Mouse (Mus musculus) limb, embryonic 13.5 days (tissue): Measurements from ENCODE around the gene Tcf7. TPM values are rescaled to one million over a fixed set of nuclear protein-coding genes. Genes with fewer than 3 reads are reported as not detected.
A peak's percentile ranks its signal among the peaks of the same experiment; 100 is the strongest.

ENCODE experiments used
- ATAC-seq: fragments of 200-750 bp; cut with Nextera tagmentation; 2 replicates; pipeline ENCODE4 v1.8.0; 2017; ENCODE audit warnings: low read depth, moderate number of reproducible peaks, moderate TSS enrichment; ENCODE audit not compliant: low FRiP score
- H3K27ac ChIP-seq: fragments of 300-500 bp; sonication (generic); 2 replicates; pipeline ENCODE4 v1.5.1; 2015; ENCODE audit warnings: inconsistent platforms, mild to moderate bottlenecking, moderate library complexity
- H3K27me3 ChIP-seq: fragments of 300-500 bp; sonication (generic); 2 replicates; pipeline ENCODE4 v1.6.1; 2015; ENCODE audit warnings: mild to moderate bottlenecking, inconsistent platforms
- H3K36me3 ChIP-seq: fragments of 300-500 bp; sonication (generic); 2 replicates; pipeline ENCODE4 v1.6.1; 2015; ENCODE audit warnings: inconsistent platforms, mild to moderate bottlenecking, moderate library complexity
- H3K4me1 ChIP-seq: fragments of 300-500 bp; sonication (generic); 2 replicates; pipeline ENCODE4 v1.6.1; 2015; ENCODE audit warnings: inconsistent platforms
- H3K4me2 ChIP-seq: fragments of 300-500 bp; sonication (generic); replicated peaks from 2 replicates; pipeline ENCODE4 v1.6.1; 2015; ENCODE audit warnings: inconsistent platforms, mild to moderate bottlenecking, moderate library complexity
- H3K4me3 ChIP-seq: fragments of 300-500 bp; sonication (generic); 2 replicates; pipeline ENCODE4 v1.5.1; 2015; ENCODE audit warnings: moderate library complexity, mild to moderate bottlenecking, inconsistent platforms
- H3K9ac ChIP-seq: fragments of 300-500 bp; sonication (generic); 2 replicates; pipeline ENCODE4 v1.6.1; 2015; ENCODE audit warnings: mild to moderate bottlenecking, inconsistent platforms
- H3K9me3 ChIP-seq: fragments of 300-500 bp; sonication (generic); 2 replicates; pipeline ENCODE4 v1.6.1; 2016; ENCODE audit warnings: inconsistent platforms
- WGBS: fragments of 180-500 bp; shearing (Covaris S2); methylation state at CpG from one replicate; pipeline ENCODE4 v1.1.7; 2015; 5-methylcytosine and 5-hydroxymethylcytosine counted together
- polyA plus RNA-seq: library from polyadenylated mRNA; unstranded; fragments of >200 nt; fragmentation: Nextera tagmentation; extraction: Ambion mirVana; gene quantifications from 2 replicates; pipeline ENCODE4 v1.2.1, GENCODE M21; 2015

Gene Tcf7
- polyA plus RNA-seq, 1 experiment from 2014 or later, result 8.5 TPM

DNA sequence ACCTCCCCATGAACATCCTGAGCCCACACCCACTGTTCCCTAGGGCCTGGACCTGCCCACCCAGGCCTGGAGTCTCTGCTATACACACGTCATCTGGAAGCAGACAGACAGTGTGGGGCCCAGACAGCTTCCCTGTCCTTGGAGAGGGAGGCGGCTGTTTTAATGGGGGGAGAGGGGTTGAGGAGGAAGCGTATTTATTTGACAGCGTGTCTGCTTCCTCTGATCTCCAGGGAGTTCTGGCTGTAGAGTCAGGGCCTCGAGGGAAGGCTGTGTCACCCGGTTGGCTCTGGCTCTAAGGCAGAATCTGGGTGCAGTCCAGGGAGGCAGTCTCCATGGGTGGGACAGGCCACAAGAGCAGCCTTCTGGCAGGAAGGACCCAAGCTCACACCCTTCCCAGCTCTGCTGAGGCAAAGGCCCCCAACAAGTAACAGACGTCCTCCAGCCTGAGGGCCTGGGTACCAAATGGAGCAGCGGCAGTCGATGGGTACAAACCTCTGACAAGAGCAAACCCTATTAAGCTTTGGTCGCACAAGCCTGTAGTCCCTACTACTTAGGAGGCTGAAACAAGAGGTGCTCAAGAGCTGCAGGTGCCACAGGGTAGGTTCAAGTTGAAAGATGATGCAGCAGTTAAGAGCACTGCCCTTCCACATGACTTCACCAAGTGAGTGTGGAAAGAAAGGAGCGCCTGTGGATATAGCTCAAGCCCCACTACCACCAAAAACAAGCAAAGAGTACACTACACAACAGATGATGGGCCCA, 9.5 kb downstream of the Tcf7 start:
- H3K4me3 ChIP-seq, result no peak overlapping the region
- no peak overlapping the region for H3K9ac ChIP-seq
- no peaks in the 10 kb centered on the region for H3K36me3 ChIP-seq
- no peak overlapping the region for H3K27ac ChIP-seq
- H3K4me2 ChIP-seq, result no peak overlapping the region
- peaks cover 22% of the 10 kb centered on the region for H3K4me1 ChIP-seq
- 47% methylated on average over 11 of the region's 11 CpGs for WGBS
- ATAC-seq, result no peak
- H3K9me3 ChIP-seq, result no peaks in the 10 kb centered on the region
- H3K27me3 ChIP-seq, result no peaks in the 10 kb centered on the region

DNA sequence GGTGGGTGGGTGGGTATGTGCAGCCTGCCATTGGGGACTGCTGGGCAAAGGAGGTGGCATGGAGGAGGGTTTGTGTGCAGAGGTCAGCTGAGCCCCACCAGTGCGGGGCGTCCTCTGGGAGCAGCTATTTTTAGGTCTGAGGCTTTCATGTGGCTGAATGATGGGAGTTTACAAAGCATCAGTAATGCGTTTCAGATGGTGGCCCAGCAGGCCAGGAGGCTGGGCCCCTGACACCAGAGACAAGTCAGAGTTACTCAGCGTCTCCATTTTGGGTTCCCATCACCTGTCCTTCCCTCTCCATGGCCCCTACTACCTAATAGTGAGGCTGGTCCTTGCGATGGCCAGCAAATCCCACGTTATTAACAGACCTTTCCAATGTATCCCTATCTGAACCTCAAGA, 10.2 kb downstream of the Tcf7 start:
- H3K9me3 ChIP-seq, result no peaks in the 10 kb centered on the region
- no peak overlapping the region for H3K27ac ChIP-seq
- WGBS, result 42% methylated on average over 6 of the region's 6 CpGs
- ATAC-seq, result no peak
- no peaks in the 10 kb centered on the region for H3K27me3 ChIP-seq
- no peaks in the 10 kb centered on the region for H3K36me3 ChIP-seq
- no peak overlapping the region for H3K4me3 ChIP-seq
- peaks cover 26% of the 10 kb centered on the region for H3K4me1 ChIP-seq
- no peak overlapping the region for H3K4me2 ChIP-seq
- no peak overlapping the region; the same call in 1 of the 2 replicates for H3K9ac ChIP-seq

DNA sequence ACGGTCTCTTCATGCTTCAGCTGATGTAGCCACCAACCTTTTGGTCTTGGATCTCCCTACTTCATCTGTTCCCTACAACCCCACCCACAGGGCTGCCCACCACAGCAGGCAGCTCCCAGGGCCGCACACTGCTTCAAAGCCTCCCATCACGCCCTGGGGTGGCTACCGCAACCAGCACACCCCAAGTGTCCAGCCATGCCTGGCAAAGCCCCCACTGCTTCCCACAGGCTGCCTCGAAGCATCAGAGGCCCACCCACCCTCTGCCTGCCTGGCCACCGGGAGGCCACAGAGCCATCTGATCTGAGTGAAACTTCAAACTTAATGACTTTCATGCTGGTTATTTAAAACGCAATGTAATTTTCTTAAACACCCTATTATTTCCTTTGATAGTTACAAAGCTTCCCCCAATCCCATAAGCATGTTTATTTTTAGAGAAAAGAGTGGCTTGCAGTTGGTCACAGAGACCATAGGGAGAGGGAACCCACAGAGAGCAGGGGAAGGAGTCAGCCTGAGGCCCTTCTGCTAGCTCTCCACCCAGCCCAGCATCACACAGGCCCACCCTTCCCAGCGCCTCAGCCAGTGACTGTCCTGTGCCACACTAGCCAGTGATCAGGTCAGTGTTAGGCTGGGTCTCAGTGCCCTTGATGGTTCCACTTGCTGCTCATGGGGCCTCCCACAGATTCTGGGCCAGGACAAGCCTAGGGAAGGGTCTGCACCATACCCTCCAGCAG, 10.9 kb downstream of the Tcf7 start:
- no peak for ATAC-seq
- Histone ChIP-seq H3K4me1 (peaks cover 26% of the 10 kb centered on the region), H3K36me3 (no peaks in the 10 kb centered on the region), H3K27ac (no peak overlapping the region), H3K9ac (no peak overlapping the region; the same call in 1 of the 2 replicates), H3K4me2 (no peak overlapping the region), H3K4me3 (no peak overlapping the region), H3K9me3 (no peaks in the 10 kb centered on the region), H3K27me3 (no peaks in the 10 kb centered on the region)
- 61% methylated on average over 8 of the region's 8 CpGs for WGBS

DNA sequence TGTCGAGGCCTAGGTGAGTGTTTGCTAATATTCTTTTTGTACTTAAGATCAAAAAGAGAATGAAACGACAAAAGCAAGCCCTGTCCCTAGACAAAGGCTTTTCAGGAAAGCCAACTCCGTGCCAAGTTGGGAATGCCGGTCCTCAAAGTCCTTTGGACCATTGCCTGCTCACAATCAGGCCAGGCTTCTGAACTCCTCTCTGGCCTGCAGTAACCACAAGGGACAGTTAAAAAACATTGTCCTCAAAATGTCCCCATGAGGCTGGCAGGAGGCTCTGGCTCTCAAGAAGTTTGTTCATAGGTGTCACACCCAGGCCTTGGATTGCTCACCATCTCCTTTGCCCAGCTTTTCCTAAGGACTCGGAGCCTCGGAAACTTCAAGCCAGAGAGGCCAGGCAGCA, 13.0 kb downstream of the Tcf7 start:
- no peaks in the 10 kb centered on the region for H3K36me3 ChIP-seq
- no peak overlapping the region for H3K4me2 ChIP-seq
- H3K4me3 ChIP-seq, result no peak overlapping the region
- H3K27ac ChIP-seq, result no peak overlapping the region
- 89% methylated on average over 6 of the region's 6 CpGs for WGBS
- no peaks in the 10 kb centered on the region for H3K9me3 ChIP-seq
- no peak overlapping the region for H3K9ac ChIP-seq
- no peaks in the 10 kb centered on the region for H3K27me3 ChIP-seq
- no peak for ATAC-seq
- H3K4me1 ChIP-seq, result peaks cover 46% of the 10 kb centered on the region

DNA sequence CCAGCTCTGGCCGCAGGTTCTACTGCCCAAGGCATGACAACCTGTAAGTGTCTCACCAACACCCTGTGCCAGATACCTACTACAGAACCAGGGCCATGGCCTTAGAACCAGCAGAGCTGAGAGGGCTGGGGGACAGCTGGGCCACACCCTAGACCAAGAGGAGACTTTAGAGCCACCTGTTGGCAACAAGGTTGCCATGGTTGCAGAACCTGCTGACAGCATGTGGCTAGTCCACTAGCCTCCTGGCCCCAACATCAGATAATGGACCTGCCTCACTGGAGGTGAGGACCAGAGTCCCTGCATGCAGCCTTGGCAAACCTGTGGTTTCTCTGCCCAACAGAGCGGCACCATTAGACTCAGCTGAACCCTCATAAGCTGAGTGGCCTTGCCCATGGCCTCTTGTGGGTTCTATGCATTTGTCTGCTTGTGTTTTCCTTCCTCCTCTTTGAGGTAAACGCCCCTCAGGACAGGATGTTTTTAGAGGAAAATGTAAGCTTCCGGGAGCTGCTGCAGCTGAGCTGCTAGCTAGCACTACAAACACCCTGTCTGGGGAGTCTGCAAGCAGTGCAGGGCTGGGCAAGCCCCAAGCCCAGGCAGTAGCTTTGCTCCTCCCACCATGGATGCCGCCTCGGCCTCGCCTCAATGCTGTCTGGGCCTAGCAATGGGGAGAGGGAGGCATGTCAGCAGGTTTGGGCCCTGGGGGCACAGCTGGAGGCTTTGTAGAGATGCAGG, 14.5 kb downstream of the Tcf7 start:
- Histone ChIP-seq H3K4me3 (no peak overlapping the region), H3K27me3 (no peaks in the 10 kb centered on the region), H3K27ac (peak overlapping the region; percentile 8; the same call in 1 of the 2 replicates), H3K4me2 (no peak overlapping the region), H3K4me1 (peaks cover 46% of the 10 kb centered on the region), H3K9ac (0 out of 2 replicates have a peak overlapping the region, but pooled peaks have one; percentile 9), H3K36me3 (no peaks in the 10 kb centered on the region), H3K9me3 (no peaks in the 10 kb centered on the region)
- WGBS, result 60% methylated on average over 7 of the region's 7 CpGs
- ATAC-seq, result no peak

DNA sequence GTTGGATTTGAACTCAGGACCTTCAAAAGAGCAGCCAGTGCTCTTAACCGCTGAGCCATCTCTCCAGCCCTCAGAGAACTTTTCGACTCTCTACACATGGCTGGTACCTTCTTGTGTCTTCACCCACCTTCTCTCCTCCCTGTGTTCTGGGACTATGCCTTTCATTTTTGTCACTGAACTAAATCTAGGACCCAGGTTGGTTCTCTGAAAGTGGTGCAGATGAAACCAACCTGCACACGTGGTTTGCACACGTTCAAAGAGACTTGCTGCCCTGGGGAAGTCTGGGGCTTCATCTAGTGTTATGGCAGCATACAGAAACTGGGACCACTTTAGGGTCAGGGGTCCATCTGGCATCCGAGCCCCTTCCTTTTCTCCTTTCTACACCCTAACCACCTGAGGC, 15.5 kb downstream of the Tcf7 start:
- no peaks in the 10 kb centered on the region for H3K36me3 ChIP-seq
- H3K4me1 ChIP-seq, result peaks cover 36% of the 10 kb centered on the region
- ATAC-seq, result no peak
- 83% methylated on average over 5 of the region's 5 CpGs for WGBS
- H3K27me3 ChIP-seq, result no peaks in the 10 kb centered on the region
- no peak overlapping the region for H3K27ac ChIP-seq
- no peaks in the 10 kb centered on the region for H3K9me3 ChIP-seq
- H3K9ac ChIP-seq, result no peak overlapping the region
- no peak overlapping the region for H3K4me2 ChIP-seq
- no peak overlapping the region for H3K4me3 ChIP-seq

DNA sequence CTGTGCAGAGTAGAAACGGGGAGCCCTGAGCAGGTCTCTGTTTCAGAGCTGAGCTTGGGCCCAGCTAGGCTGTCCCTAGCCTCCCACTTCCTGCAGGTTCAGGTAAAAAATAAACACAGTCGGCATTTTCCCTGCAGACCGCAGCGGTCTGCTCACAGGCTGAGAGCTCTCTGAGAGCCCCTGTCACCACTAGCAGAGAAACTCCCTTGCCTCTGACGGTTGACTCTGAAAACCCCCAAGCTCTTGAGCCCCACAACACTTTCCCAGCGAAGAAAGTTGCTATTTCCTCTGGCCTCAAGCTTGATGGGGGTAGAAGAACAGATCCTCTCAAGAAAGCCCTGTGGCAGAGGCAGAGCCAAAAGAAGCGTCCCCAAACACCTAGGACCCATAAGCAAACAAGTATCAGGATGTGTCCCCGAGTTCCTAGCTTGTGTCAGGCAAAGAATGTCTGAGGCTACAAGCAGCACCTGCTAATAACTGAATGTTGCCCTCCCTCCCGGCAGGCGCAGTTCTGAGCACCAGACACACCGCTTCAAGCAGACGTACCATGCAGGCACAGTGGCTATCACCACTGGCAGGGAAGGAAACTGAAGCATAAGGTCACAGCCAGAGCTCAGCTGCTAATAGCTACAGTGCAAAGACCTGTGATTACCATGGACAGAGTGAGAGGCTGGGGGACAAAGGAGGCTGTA, 17.1 kb downstream of the Tcf7 start:
- Histone ChIP-seq H3K4me2 (no peak overlapping the region), H3K36me3 (no peaks in the 10 kb centered on the region; the same call in 1 of the 2 replicates), H3K27me3 (no peaks in the 10 kb centered on the region), H3K9ac (no peak overlapping the region), H3K4me3 (no peak overlapping the region), H3K27ac (no peak overlapping the region), H3K9me3 (no peaks in the 10 kb centered on the region), H3K4me1 (peaks cover 29% of the 10 kb centered on the region)
- ATAC-seq, result no peak
- WGBS, result 63% methylated on average over 12 of the region's 12 CpGs

DNA sequence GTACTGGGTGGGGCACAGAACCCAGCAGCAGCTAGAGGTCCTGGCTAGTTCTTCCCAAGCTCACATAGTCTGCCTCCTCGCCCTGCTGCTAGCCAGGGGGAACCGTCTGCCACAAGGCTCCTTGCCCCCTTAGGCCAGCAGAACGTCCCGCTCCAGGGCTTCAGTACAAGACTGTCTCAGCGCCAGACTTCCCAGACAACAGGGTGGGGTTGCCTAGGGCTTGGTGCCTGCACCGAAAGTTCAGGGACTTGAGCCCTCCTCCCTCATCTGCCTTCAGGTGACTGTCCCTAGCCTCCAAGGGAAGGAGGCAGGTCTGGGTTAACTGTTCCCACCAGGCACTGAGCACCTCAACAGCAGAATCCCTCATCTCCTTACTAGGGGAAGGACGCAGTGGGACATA, 17.9 kb downstream of the Tcf7 start:
- H3K4me2 ChIP-seq, result no peak overlapping the region
- H3K27me3 ChIP-seq, result no peaks in the 10 kb centered on the region
- no peak overlapping the region for H3K27ac ChIP-seq
- no peaks in the 10 kb centered on the region for H3K9me3 ChIP-seq
- H3K4me1 ChIP-seq, result peaks cover 31% of the 10 kb centered on the region
- H3K9ac ChIP-seq, result no peak overlapping the region
- H3K36me3 ChIP-seq, result peaks cover 6% of the 10 kb centered on the region; the same call in 1 of the 2 replicates
- 81% methylated on average over 7 of the region's 7 CpGs for WGBS
- no peak for ATAC-seq
- no peak overlapping the region for H3K4me3 ChIP-seq

DNA sequence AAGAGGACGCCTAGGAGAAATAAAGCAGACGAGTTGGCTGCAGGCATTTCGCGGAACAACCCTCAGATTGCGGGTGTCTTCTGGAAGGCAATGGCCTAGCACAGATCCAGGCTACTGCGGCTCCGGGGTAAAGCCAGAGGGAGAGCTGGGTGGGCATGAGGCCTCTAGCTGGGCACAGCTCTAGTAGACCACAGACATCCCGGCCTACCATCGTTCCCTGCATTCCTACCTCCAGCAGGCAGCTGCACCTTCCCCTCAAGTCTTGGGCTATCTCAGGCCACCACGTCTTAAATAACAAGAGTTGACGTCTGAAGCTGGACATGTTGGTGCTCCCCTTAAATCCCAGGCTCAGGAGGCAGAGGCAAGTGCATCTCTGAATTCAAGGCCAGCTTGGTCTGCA, 20.5 kb downstream of the Tcf7 start:
- WGBS, result 90% methylated on average over 11 of the region's 11 CpGs
- H3K9me3 ChIP-seq, result no peaks in the 10 kb centered on the region
- no peaks in the 10 kb centered on the region for H3K27me3 ChIP-seq
- H3K4me3 ChIP-seq, result no peak overlapping the region
- no peak overlapping the region for H3K27ac ChIP-seq
- H3K36me3 ChIP-seq, result peaks cover 17% of the 10 kb centered on the region; the same call in 1 of the 2 replicates
- ATAC-seq, result no peak
- peaks cover 23% of the 10 kb centered on the region for H3K4me1 ChIP-seq
- H3K4me2 ChIP-seq, result no peak overlapping the region
- H3K9ac ChIP-seq, result no peak overlapping the region

DNA sequence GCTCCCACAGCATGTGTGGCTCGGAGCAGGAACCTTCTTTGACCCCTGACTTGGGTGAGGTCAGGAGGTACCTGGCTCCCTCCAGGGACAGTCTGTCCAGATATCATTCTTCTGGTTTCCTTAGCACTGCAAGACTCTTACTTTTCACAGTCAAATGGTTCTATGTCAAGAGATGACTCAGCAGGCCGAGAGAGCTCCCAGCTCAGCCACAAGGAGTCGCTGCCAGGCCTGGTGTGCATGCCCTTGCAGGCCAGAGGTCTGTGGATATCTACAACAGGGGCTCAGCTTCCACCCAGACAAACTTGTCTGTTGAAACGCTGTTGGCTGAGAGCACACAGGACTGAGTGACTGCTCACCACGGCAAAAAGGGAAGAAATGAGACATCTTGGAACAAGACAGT, 20.9 kb downstream of the Tcf7 start:
- no peak overlapping the region for H3K9ac ChIP-seq
- no peaks in the 10 kb centered on the region for H3K27me3 ChIP-seq
- H3K4me1 ChIP-seq, result peaks cover 23% of the 10 kb centered on the region
- H3K9me3 ChIP-seq, result no peaks in the 10 kb centered on the region
- no peak for ATAC-seq
- WGBS, result 59% methylated on average over 5 of the region's 5 CpGs
- no peak overlapping the region for H3K4me2 ChIP-seq
- H3K4me3 ChIP-seq, result no peak overlapping the region
- H3K27ac ChIP-seq, result no peak overlapping the region
- peaks cover 20% of the 10 kb centered on the region; the same call in 1 of the 2 replicates for H3K36me3 ChIP-seq

DNA sequence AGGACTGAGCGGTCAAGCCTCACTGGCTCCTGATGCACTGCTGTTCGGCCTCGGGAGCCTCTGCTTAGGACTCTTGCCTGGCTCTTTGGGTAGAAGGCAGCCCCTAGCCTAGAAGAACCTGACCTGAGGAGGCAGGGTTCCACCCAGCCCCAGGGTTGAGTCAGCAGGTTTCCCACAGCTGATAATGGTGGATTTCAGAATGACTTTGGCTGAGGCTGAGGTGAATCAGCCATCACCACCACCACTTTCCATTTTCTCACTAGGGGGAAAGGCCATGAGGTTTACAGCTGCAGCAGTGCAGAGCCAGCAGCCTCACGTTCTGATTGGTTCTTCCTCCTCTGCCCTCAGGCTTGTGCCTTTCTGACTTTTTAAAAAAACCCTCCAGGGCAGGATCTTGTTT, 21.9 kb downstream of the Tcf7 start:
- WGBS, result 73% methylated on average over 4 of the region's 4 CpGs
- Histone ChIP-seq H3K36me3 (peaks cover 20% of the 10 kb centered on the region; the same call in 1 of the 2 replicates), H3K4me2 (no peak overlapping the region), H3K4me1 (peaks cover 14% of the 10 kb centered on the region), H3K27ac (no peak overlapping the region), H3K9ac (no peak overlapping the region), H3K4me3 (no peak overlapping the region), H3K27me3 (no peaks in the 10 kb centered on the region), H3K9me3 (no peaks in the 10 kb centered on the region)
- ATAC-seq, result no peak
